Mouse (Mus musculus) heart, embryonic 14.5 days (tissue): Measurements from ENCODE around the gene Fzd9. TPM values are rescaled to one million over a fixed set of nuclear protein-coding genes. Genes with fewer than 3 reads are reported as not detected.

ENCODE experiments used
- ATAC-seq: fragments of 200-750 bp; cut with Nextera tagmentation; 2 replicates; pipeline ENCODE4 v1.8.0; 2017; ENCODE audit warnings: low read depth, moderate TSS enrichment; ENCODE audit not compliant: insufficient number of reproducible peaks, insufficient read depth, low FRiP score
- H3K27ac ChIP-seq, 2 experiments: fragments of 200-500 bp in 1 of 2; fragments of 300-500 bp in 1 of 2; sonication (generic) in 1 of 2; replicated peaks in 1 of 2; 2 replicates each; pipeline ENCODE4 v1.5.1; 2012 to 2014; ENCODE audit warnings: low read depth in 2 of 2, low read length in 2 of 2, control low read depth in 1 of 2, mild to moderate bottlenecking in 1 of 2, mixed read lengths in 1 of 2; ENCODE audit not compliant: control insufficient read depth in 1 of 2, insufficient read depth in 1 of 2
- H3K27me3 ChIP-seq: fragments of 300-500 bp; sonication (generic); 2 replicates; pipeline ENCODE4 v1.6.1; 2014; ENCODE audit warnings: mild to moderate bottlenecking, low read length, control low read depth; ENCODE audit not compliant: control insufficient read depth, insufficient read depth
- H3K36me3 ChIP-seq: fragments of 300-500 bp; sonication (generic); 2 replicates; pipeline ENCODE4 v1.6.1; 2014; ENCODE audit warnings: mild to moderate bottlenecking, control low read depth, low read length, mixed read lengths; ENCODE audit not compliant: control insufficient read depth, insufficient read depth
- H3K4me1 ChIP-seq, 2 experiments: fragments of 200-500 bp in 1 of 2; fragments of 300-500 bp in 1 of 2; sonication (generic) in 1 of 2; 2 replicates each; pipeline ENCODE4 v1.6.1; 2012 to 2014; ENCODE audit warnings: low read length in 2 of 2, control low read depth in 1 of 2, mixed read lengths in 1 of 2; ENCODE audit not compliant: control insufficient read depth in 2 of 2, insufficient read depth in 2 of 2
- H3K4me2 ChIP-seq: fragments of 300-500 bp; sonication (generic); 2 replicates; pipeline ENCODE4 v1.6.1; 2014; ENCODE audit warnings: mild to moderate bottlenecking, low read length
- H3K4me3 ChIP-seq, 2 experiments: fragments of 200-500 bp in 1 of 2; fragments of 300-500 bp in 1 of 2; sonication (generic) in 1 of 2; 2 replicates each; pipeline ENCODE4 v1.5.1; 2012 to 2014; ENCODE audit warnings: low read length in 2 of 2, mild to moderate bottlenecking in 2 of 2, control low read depth in 1 of 2, low read depth in 1 of 2, moderate library complexity in 1 of 2; ENCODE audit not compliant: control insufficient read depth in 1 of 2, insufficient read depth in 1 of 2
- H3K9ac ChIP-seq: fragments of 300-500 bp; sonication (generic); 2 replicates; pipeline ENCODE4 v1.6.1; 2014; ENCODE audit warnings: mild to moderate bottlenecking, low read length
- H3K9me3 ChIP-seq: fragments of 300-500 bp; sonication (generic); 2 replicates; pipeline ENCODE4 v1.6.1; 2016; ENCODE audit warnings: low read length, control low read depth; ENCODE audit not compliant: control insufficient read depth
- WGBS: fragments of 180-500 bp; shearing (Covaris S2); extraction: QIAGEN DNeasy Blood & Tissue Kit; methylation state at CpG from one replicate; pipeline ENCODE4 v1.1.7; 2014; 5-methylcytosine and 5-hydroxymethylcytosine counted together
- polyA plus RNA-seq: library from polyadenylated mRNA; unstranded; fragments of >200 nt; fragmentation: Nextera tagmentation; extraction: Ambion mirVana; gene quantifications from 2 replicates; pipeline ENCODE4 v1.2.1, GENCODE M21; 2014

The Fzd9 gene
- polyA plus RNA-seq, result 5.2 and 5.8 TPM in 2 replicates

DNA sequence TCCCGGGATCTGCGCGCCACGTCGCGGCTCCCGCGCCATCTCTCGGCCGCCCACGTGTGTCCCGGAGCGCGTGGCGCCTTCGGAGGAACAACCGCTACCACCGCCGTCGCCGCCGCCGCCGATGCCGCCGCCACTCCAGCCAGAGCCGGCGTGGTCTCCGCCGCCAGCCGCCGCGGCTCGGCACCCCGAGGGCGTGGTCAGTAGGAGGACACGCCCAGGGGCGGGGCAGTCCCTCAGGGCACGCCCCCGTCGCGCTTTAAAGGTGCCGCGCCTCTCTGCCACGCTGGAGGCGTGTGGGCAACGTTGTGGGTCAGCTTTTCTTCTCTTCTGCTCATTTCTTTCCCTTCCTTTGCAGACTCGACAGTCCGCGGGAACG is at the start of gene Fzd9:
Gene Fzd9 (minus strand): TSS at position 152 of the 376 bp plus-strand sequence.
- 1% methylated on average over 44 of the region's 51 CpGs for WGBS
- peak within 1 kb of the TSS; percentile 100 for H3K4me2 ChIP-seq
- peaks cover 29 to 43% of the 10 kb centered on the region in 2 experiments for H3K4me1 ChIP-seq
- H3K4me3 ChIP-seq, result peak within 1 kb of the TSS; percentile 52 to 58
- peak within 1 kb of the TSS; percentile 70 for H3K9ac ChIP-seq
- H3K36me3 ChIP-seq, result peaks cover 15% of the 10 kb centered on the region
- no peak within 1 kb of the TSS for H3K27ac ChIP-seq
- H3K9me3 ChIP-seq, result peaks cover 2% of the 10 kb centered on the region
- peak; percentile 88 for ATAC-seq
- peaks cover 13% of the 10 kb centered on the region for H3K27me3 ChIP-seq

DNA sequence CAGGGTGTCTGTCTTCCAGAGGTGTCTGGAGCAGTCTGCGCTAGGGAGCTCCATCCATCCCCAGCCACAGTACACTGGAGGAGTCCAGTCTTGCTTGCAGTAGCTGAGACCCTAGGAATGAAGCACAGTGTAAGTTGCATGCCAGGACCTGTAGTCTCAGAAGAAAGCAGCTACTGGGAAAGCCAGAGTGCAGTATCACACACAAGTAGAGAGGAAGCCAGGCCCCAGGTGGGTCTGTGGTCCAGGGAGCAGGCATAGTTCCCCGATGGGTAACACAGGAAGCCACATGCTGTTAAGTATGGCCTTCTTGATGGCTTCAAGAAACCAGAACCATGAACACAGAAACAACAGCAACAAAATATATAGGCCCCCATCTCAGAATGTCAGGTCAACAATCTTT is 41.0 kb upstream of the Fzd9 start:
- no peaks in the 10 kb centered on the region for H3K27me3 ChIP-seq
- 81% methylated on average over 2 of the region's 2 CpGs for WGBS
- no peaks in the 10 kb centered on the region for H3K9me3 ChIP-seq
- no peaks in the 10 kb centered on the region for H3K4me1 ChIP-seq
- H3K27ac ChIP-seq, result no peak overlapping the region
- no peak overlapping the region for H3K9ac ChIP-seq
- H3K4me3 ChIP-seq, result no peak overlapping the region
- no peak overlapping the region for H3K4me2 ChIP-seq
- H3K36me3 ChIP-seq, result no peaks in the 10 kb centered on the region
- ATAC-seq, result no peak

DNA sequence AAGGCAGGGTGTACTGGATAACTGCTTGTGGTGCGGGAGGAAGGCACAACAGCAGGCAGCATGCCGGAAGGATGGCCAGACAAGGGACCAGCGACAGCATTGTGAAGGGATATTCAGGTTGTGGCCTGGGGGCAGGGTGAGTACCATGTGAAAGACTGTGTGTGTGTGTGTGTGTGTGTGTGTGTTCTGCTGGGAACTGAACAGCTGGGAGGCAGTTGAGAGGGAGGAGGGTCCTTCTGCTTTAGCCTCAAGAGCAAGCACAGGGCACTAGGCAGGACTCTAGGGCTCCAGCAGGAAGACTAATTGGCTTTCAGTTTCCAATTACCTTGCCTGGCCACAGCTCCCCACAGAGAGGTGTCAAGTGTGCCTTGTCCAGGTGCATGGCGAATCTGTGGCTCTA is 40.2 kb upstream of the Fzd9 start:
- no peaks in the 10 kb centered on the region for H3K4me1 ChIP-seq
- no peaks in the 10 kb centered on the region for H3K9me3 ChIP-seq
- WGBS, result 64% methylated on average over 4 of the region's 4 CpGs
- H3K27me3 ChIP-seq, result no peaks in the 10 kb centered on the region
- ATAC-seq, result no peak
- H3K9ac ChIP-seq, result no peak overlapping the region
- H3K4me3 ChIP-seq, result no peak overlapping the region
- no peak overlapping the region for H3K27ac ChIP-seq
- no peaks in the 10 kb centered on the region for H3K36me3 ChIP-seq
- no peak overlapping the region for H3K4me2 ChIP-seq

DNA sequence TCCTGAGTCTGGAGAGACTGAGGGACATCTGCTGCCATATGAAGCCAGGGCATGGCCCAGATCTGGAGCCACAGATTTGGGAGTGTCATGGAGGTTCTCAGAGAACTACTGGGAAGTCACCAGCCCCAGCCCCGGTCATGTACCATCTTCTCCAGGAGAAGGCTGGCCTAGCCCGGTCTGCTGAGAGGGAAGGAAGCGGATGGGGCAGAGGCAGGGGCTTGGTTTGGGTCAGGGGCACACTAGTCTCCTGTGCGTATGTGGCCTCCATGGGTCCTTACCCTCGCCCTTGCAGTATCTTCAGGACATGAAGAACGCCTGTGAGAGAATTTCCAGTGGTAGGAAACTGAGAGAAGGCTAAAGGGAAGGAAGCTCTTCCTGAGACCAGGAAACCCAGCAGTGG is 39.7 kb upstream of the Fzd9 start:
- no peak overlapping the region for H3K4me2 ChIP-seq
- H3K9me3 ChIP-seq, result no peaks in the 10 kb centered on the region
- no peak overlapping the region for H3K9ac ChIP-seq
- H3K4me3 ChIP-seq, result no peak overlapping the region
- H3K27ac ChIP-seq, result no peak overlapping the region
- ATAC-seq, result no peak
- no peaks in the 10 kb centered on the region for H3K4me1 ChIP-seq
- no peaks in the 10 kb centered on the region for H3K27me3 ChIP-seq
- H3K36me3 ChIP-seq, result no peaks in the 10 kb centered on the region
- 74% methylated on average over 6 of the region's 6 CpGs for WGBS

DNA sequence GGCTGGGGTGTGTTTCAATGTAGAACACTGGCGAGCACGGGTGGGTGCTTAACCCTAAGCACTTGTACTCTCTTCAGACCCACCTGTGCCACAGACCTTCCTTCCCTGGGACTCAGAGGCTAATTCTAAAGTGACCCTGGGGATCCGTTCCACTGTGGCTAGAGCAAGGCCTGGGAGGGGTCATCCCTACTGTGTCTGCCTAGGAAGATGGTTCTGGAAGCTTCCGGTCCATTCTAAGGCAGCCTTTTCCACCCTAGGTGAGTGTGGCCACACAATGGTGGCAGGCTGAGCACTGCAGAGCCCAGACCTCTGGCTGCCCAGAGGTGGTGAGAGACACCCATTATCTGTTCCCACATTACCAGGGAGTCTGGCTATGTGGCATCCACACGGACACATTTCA is 35.9 kb upstream of the Fzd9 start:
- no peak overlapping the region for H3K27ac ChIP-seq
- H3K36me3 ChIP-seq, result no peaks in the 10 kb centered on the region
- 68% methylated on average over 5 of the region's 5 CpGs for WGBS
- no peaks in the 10 kb centered on the region for H3K27me3 ChIP-seq
- no peak for ATAC-seq
- H3K4me3 ChIP-seq, result no peak overlapping the region
- no peak overlapping the region for H3K9ac ChIP-seq
- no peaks in the 10 kb centered on the region for H3K4me1 ChIP-seq
- H3K4me2 ChIP-seq, result no peak overlapping the region
- no peaks in the 10 kb centered on the region for H3K9me3 ChIP-seq

DNA sequence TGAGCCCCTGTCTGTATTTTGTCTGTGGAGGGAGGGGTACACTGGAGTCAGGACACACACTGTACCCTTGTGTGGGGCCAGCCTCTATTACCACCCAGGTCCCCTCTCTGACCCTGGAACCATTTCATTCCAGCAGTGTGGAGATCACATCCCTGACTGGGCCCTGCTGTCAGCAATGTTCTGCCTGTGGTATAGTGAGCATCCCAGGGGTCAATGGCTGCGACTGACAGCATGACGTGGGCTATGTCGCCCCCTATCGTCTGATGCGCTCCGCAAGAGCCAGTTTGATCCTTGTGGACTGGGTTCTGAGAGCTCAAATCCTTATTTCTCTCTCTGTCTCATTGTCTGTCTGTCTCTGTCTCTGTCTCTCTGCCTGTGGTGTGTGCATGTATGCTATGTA is 35.2 kb upstream of the Fzd9 start:
- WGBS, result 3% methylated on average over 6 of the region's 6 CpGs
- peak; percentile 52; the same call in 1 of the 2 replicates for ATAC-seq
- Histone ChIP-seq H3K27me3 (no peaks in the 10 kb centered on the region), H3K36me3 (no peaks in the 10 kb centered on the region), H3K9me3 (no peaks in the 10 kb centered on the region), H3K4me3 (no peak overlapping the region), H3K4me1 (no peaks in the 10 kb centered on the region), H3K4me2 (no peak overlapping the region), H3K27ac (no peak overlapping the region), H3K9ac (no peak overlapping the region)

DNA sequence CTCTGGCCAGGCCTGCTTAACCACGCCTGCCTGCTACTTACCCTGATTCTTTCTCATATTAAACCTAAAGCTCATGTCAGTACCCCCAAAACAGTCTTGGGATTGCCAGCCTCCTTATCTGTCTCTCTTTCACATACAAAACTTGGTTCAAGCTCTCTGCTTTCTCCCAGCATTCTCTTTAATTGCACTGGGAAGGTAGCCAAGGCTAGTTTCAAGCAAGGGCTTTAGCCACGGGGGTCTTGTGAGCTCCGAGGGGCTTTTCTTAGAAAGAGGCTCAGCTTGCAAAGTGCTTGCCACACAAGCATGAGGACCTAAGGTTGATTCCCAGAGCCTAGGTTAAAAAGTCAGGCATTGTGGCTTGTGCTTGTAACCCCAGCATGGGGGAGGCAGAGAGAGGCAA is 34.2 kb upstream of the Fzd9 start:
- no peak overlapping the region for H3K4me3 ChIP-seq
- H3K27ac ChIP-seq, result no peak overlapping the region
- 74% methylated on average over 3 of the region's 3 CpGs for WGBS
- no peaks in the 10 kb centered on the region for H3K9me3 ChIP-seq
- no peak for ATAC-seq
- H3K9ac ChIP-seq, result no peak overlapping the region
- H3K4me1 ChIP-seq, result peaks cover 0 to 2% of the 10 kb centered on the region in 2 experiments; a peak in 1 of 4 replicates
- H3K27me3 ChIP-seq, result no peaks in the 10 kb centered on the region
- H3K4me2 ChIP-seq, result no peak overlapping the region
- H3K36me3 ChIP-seq, result no peaks in the 10 kb centered on the region

DNA sequence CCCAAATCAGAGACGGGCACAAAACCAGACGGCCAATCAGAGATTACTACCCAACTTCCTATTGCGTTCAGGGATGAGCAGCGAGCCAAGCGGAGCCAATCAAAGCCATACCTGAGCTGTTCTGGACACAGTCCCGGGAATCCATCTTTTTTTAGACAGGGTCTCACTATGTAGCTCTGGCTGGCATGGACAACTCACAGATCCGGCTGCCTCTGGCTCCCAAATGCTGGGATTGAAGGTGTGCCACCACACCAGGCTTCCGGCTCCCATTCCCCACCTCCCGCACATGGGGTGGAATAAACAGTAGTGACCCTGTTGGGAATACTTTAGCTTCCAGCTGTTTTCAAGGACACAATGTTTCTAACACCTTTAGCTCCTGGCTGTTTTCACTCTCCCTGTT is 29.2 kb upstream of the Fzd9 start:
- Histone ChIP-seq H3K27ac (no peak overlapping the region), H3K4me3 (no peak overlapping the region), H3K36me3 (no peaks in the 10 kb centered on the region), H3K9me3 (no peaks in the 10 kb centered on the region), H3K27me3 (no peaks in the 10 kb centered on the region), H3K9ac (no peak overlapping the region), H3K4me2 (no peak overlapping the region), H3K4me1 (peaks cover 6 to 12% of the 10 kb centered on the region in 2 experiments)
- 58% methylated on average over 9 of the region's 9 CpGs for WGBS
- ATAC-seq, result no peak
